Mouse (Mus musculus): ENCODE measurements around the gene Ptn.

Gene Ptn

DNA sequence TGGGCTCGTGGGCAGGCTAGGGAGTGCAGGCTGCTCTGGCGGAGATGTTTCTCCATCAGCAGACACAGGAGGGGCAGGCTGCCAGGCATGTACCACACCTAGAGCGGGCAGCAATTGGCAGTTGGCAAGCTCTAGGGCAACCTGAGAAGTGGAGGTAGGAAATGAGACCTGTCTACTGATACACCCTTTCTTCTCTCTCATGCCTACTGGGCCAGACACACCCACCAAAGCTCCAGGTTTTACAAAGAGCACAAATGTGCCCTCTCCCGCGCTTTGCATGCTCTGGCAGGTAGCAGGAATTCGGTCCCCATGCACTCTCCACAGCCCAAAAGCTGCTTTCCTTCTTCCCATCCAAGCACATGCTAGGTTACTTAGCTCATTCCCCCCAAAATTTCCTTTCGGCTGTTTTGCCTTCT is 701 bp downstream of the Ptn start:
- no peak for TF ChIP-seq CTCF (conservative IDR thresholded peaks at IDR 0.05; ENCODE audit: low read length)
- no peak for TF ChIP-seq POU5F1 (IDR thresholded peaks at IDR 0.05; ENCODE audit: borderline replicate concordance, low read length)
- no peak for TF ChIP-seq NANOG (IDR thresholded peaks at IDR 0.05; ENCODE audit: borderline replicate concordance, low read length)
- H3K27me3 ChIP-seq (ENCODE audit: insufficient read depth, low read length): peaks cover 27% of the 10 kb centered on the region
- peak overlapping the region; percentile 74 for H3K4me3 ChIP-seq (replicated peaks; ENCODE audit: low read length)
- no peaks in the 10 kb centered on the region for H3K9me3 ChIP-seq (ENCODE audit: low read length)
- H3K4me1 ChIP-seq (replicated peaks; ENCODE audit: low read depth, low read length): peaks cover 18% of the 10 kb centered on the region
- H3K36me3 ChIP-seq (ENCODE audit: insufficient read depth, low read length): no peaks in the 10 kb centered on the region

- Histone ChIP-seq H3K27me3 (ENCODE audit: insufficient read depth, low read length) (peaks cover 27% of the 10 kb centered on the region), H3K36me3 (ENCODE audit: insufficient read depth, low read length) (no peaks in the 10 kb centered on the region), H3K4me3 (replicated peaks; ENCODE audit: low read length) (no peak overlapping the region), H3K9me3 (ENCODE audit: low read length) (no peaks in the 10 kb centered on the region), H3K4me1 (replicated peaks; ENCODE audit: low read depth, low read length) (peaks cover 18% of the 10 kb centered on the region)
- TF ChIP-seq POU5F1 (IDR thresholded peaks at IDR 0.05; ENCODE audit: borderline replicate concordance, low read length): no peak
- TF ChIP-seq NANOG (IDR thresholded peaks at IDR 0.05; ENCODE audit: borderline replicate concordance, low read length): no peak
- no peak for TF ChIP-seq CTCF (conservative IDR thresholded peaks at IDR 0.05; ENCODE audit: low read length)
Measured at GRCm38 (mm10) chr6:36808306-36809058, 1.5 kb downstream of the Ptn start.

- no peak overlapping the region for H3K4me3 ChIP-seq (replicated peaks; ENCODE audit: low read length)
- H3K27me3 ChIP-seq (ENCODE audit: insufficient read depth, low read length): peaks cover 24% of the 10 kb centered on the region
- H3K36me3 ChIP-seq (ENCODE audit: insufficient read depth, low read length): no peaks in the 10 kb centered on the region
- no peaks in the 10 kb centered on the region for H3K9me3 ChIP-seq (ENCODE audit: low read length)
- TF ChIP-seq CTCF (conservative IDR thresholded peaks at IDR 0.05; ENCODE audit: low read length) (no peak), NANOG (IDR thresholded peaks at IDR 0.05; ENCODE audit: borderline replicate concordance, low read length) (no peak), POU5F1 (IDR thresholded peaks at IDR 0.05; ENCODE audit: borderline replicate concordance, low read length) (no peak)
- peaks cover 18% of the 10 kb centered on the region for H3K4me1 ChIP-seq (replicated peaks; ENCODE audit: low read depth, low read length)
Measured at GRCm38 (mm10) chr6:36806906-36807305, 3.1 kb downstream of the Ptn start.

DNA sequence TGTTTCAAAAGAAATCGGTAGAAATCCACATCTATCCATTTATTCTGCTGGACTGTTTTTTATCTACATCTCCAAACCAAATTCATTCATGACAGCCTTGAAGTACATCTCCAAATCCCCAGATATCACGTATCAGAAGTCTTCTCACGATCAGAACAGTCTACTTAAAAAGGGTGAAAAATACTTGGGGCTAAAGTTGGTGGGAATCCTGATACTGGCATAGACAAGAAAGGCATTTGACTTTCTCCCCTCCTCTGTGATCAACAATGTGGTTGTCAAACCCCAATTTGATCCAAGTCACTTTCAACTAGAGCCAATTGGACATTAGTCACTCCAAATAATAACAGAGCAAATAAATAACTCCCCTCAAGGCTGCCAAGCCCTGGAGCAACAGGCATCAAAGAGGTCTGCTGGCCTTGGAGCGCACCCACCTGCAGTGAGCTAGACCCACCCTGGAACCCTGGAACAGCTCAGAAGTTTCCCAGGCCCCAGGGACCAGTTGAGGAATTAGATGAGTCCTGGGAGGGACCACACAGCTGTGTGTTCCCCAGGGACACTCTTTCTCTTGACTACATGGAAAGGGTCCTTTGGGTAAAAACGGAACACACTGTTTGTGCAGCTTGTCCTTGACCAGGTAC is 9.6 kb downstream of the Ptn start:
- TF ChIP-seq NANOG (IDR thresholded peaks at IDR 0.05; ENCODE audit: borderline replicate concordance, low read length) (no peak), POU5F1 (IDR thresholded peaks at IDR 0.05; ENCODE audit: borderline replicate concordance, low read length) (no peak), CTCF (conservative IDR thresholded peaks at IDR 0.05; ENCODE audit: low read length) (no peak)
- no peaks in the 10 kb centered on the region for H3K9me3 ChIP-seq (ENCODE audit: low read length)
- H3K4me1 ChIP-seq (replicated peaks; ENCODE audit: low read depth, low read length): no peaks in the 10 kb centered on the region
- no peaks in the 10 kb centered on the region for H3K36me3 ChIP-seq (ENCODE audit: insufficient read depth, low read length)
- no peaks in the 10 kb centered on the region for H3K27me3 ChIP-seq (ENCODE audit: insufficient read depth, low read length)
- H3K4me3 ChIP-seq (replicated peaks; ENCODE audit: low read length): no peak overlapping the region

DNA sequence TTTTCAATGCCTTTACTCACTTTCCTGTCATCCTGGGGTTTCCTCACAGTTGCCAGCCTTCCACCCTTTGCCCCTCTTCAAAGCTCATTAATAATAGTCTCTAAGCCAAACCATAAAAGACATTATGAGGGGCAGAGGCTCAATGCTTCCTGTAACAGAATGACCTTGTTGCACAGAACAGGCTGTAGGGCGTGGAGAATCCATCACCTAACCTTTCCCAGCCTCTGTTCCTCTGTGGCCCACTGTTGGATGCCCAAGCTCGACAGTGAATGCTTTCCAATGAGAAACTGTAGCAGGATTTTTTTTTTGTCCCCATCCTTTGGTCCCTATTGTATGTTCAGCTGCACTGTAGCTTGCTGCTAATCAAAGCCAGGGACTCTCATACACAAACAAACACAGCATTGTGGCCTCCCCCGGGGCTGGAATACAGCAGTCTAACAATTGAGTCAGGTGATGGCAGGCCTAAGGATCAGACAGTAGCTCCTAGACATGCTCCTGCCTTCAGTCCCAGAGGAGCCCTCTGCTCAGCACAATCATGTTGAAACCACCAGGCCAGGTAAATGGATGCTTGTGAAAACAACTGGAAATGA is 12.9 kb downstream of the Ptn start:
- H3K4me1 ChIP-seq (replicated peaks; ENCODE audit: low read depth, low read length): no peaks in the 10 kb centered on the region
- H3K4me3 ChIP-seq (replicated peaks; ENCODE audit: low read length): no peak overlapping the region
- H3K9me3 ChIP-seq (ENCODE audit: low read length): no peaks in the 10 kb centered on the region
- no peaks in the 10 kb centered on the region for H3K27me3 ChIP-seq (ENCODE audit: insufficient read depth, low read length)
- no peaks in the 10 kb centered on the region for H3K36me3 ChIP-seq (ENCODE audit: insufficient read depth, low read length)
- TF ChIP-seq CTCF (conservative IDR thresholded peaks at IDR 0.05; ENCODE audit: low read length) (no peak), POU5F1 (IDR thresholded peaks at IDR 0.05; ENCODE audit: borderline replicate concordance, low read length) (no peak), NANOG (IDR thresholded peaks at IDR 0.05; ENCODE audit: borderline replicate concordance, low read length) (no peak)

DNA sequence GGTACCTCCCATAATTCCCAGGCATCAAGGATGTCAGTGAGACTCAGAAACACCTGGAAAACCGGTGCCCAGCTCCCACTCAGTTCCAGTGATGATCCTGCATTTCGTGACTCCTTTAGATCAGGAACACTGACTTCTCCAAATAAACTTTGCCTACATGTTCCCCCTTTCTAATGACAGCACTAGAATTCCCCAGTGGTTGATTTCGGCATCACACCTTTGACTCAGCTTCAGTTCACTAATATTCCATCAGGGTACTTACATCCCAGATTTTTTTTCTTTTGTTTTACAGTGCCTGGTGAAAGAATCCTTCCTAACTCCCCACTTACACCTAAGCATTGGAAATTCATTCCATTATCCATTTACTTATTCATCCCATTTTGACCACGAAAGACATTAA is 15.5 kb downstream of the Ptn start:
- Histone ChIP-seq H3K36me3 (ENCODE audit: insufficient read depth, low read length) (no peaks in the 10 kb centered on the region), H3K27me3 (ENCODE audit: insufficient read depth, low read length) (no peaks in the 10 kb centered on the region), H3K4me1 (replicated peaks; ENCODE audit: low read depth, low read length) (no peaks in the 10 kb centered on the region), H3K9me3 (ENCODE audit: low read length) (no peaks in the 10 kb centered on the region), H3K4me3 (replicated peaks; ENCODE audit: low read length) (no peak overlapping the region)
- TF ChIP-seq CTCF (conservative IDR thresholded peaks at IDR 0.05; ENCODE audit: low read length) (no peak; the same call in 1 of the 2 replicates), POU5F1 (IDR thresholded peaks at IDR 0.05; ENCODE audit: borderline replicate concordance, low read length) (no peak), NANOG (IDR thresholded peaks at IDR 0.05; ENCODE audit: borderline replicate concordance, low read length) (no peak)

- Histone ChIP-seq H3K9me3 (ENCODE audit: low read length) (no peaks in the 10 kb centered on the region), H3K4me1 (replicated peaks; ENCODE audit: low read depth, low read length) (no peaks in the 10 kb centered on the region), H3K27me3 (ENCODE audit: insufficient read depth, low read length) (no peaks in the 10 kb centered on the region), H3K4me3 (replicated peaks; ENCODE audit: low read length) (no peak overlapping the region), H3K36me3 (ENCODE audit: insufficient read depth, low read length) (no peaks in the 10 kb centered on the region)
- TF ChIP-seq CTCF (conservative IDR thresholded peaks at IDR 0.05; ENCODE audit: low read length) (no peak), NANOG (IDR thresholded peaks at IDR 0.05; ENCODE audit: borderline replicate concordance, low read length) (no peak), POU5F1 (IDR thresholded peaks at IDR 0.05; ENCODE audit: borderline replicate concordance, low read length) (no peak)
Measured at GRCm38 (mm10) chr6:36793775-36794174, 16.2 kb downstream of the Ptn start.

DNA sequence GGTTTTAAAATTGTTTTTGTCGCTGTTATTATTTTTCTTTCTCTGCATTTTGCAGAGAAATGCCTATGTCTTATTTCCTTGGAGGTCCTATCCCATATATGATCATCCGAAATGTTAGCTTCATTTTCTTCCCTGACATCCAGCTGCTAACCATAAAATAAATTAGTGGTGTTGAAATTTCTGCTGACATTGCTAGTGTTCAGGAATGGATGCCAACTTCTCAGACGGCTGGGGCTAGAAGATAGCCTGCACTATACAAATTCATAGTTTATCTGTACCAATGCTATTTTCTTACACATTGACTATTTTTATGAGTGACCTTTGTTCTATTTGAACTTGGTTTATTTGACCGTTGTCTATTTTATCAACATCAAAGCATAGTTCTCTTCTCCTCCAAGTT is 20.8 kb downstream of the Ptn start:
- H3K36me3 ChIP-seq (ENCODE audit: insufficient read depth, low read length): no peaks in the 10 kb centered on the region
- TF ChIP-seq POU5F1 (IDR thresholded peaks at IDR 0.05; ENCODE audit: borderline replicate concordance, low read length) (no peak), NANOG (IDR thresholded peaks at IDR 0.05; ENCODE audit: borderline replicate concordance, low read length) (no peak), CTCF (conservative IDR thresholded peaks at IDR 0.05; ENCODE audit: low read length) (no peak)
- no peaks in the 10 kb centered on the region for H3K4me1 ChIP-seq (replicated peaks; ENCODE audit: low read depth, low read length)
- H3K9me3 ChIP-seq (ENCODE audit: low read length): no peaks in the 10 kb centered on the region
- H3K4me3 ChIP-seq (replicated peaks; ENCODE audit: low read length): no peak overlapping the region
- H3K27me3 ChIP-seq (ENCODE audit: insufficient read depth, low read length): no peaks in the 10 kb centered on the region

Measured in E14TG2a.4 (cell line).